ENCODE assay signal across 10 mouse cellular contexts in genomic region chr11:116695194-116695880, GRCm38 (mm10). TPM values are rescaled to one million over a fixed set of nuclear protein-coding genes. Genes with fewer than 3 reads are reported as not detected.
DNase-seq lines count a peak whose midpoint lies in the region; ATAC-seq and TF ChIP-seq lines count a peak whose summit lies in the region.
"Had no signal": no experiment of that assay in that cellular context is flagged by ENCODE, and none has a peak within 500 bp of the region (broad histone marks: within the 10 kb centered on the region; RNA-seq: fewer than 3 reads in every experiment).

No protein-coding gene starts in this region.

- H3K9me3 ChIP-seq in heart, postnatal 0 days (replicated peaks; ENCODE audit: control insufficient read depth, low read length) = no peaks in the 10 kb centered on the region
- no peaks in the 10 kb centered on the region for H3K9me3 ChIP-seq in limb, embryonic 13.5 days
- H3K9me3 ChIP-seq: liver, embryonic 15.5 days had no signal

- H3K4me1 ChIP-seq in heart, postnatal 0 days (ENCODE audit: control insufficient read depth, insufficient read depth) = 0 out of 2 replicates have a peak, but pooled peaks cover 3% of the 10 kb centered on the region
- H3K4me1 ChIP-seq in limb, embryonic 13.5 days = peaks cover 22% of the 10 kb centered on the region

- no peak for ATAC-seq in heart, postnatal 0 days (ENCODE audit: insufficient read depth, low read depth)
- no peak for ATAC-seq in limb, embryonic 13.5 days (ENCODE audit: low FRiP score, low read depth)

- H3K27ac ChIP-seq in heart, postnatal 0 days (ENCODE audit: low read depth) = no peak overlapping the region
- no peak overlapping the region for H3K27ac ChIP-seq in limb, embryonic 13.5 days
- H3K27ac ChIP-seq: liver, embryonic 15.5 days had no signal

- peak; percentile 47 to 52 for DNase-seq in heart, adult 18-20 months
- no peak for DNase-seq in heart, postnatal 25 days (ENCODE audit: low spot score)
- DNase-seq in Muller cell, postnatal 12 days (ENCODE audit: inconsistent ontology term) = peak; percentile 37
- no peak for DNase-seq in heart, postnatal 0 days (ENCODE audit: low spot score)
- DNase-seq in layer of hippocampus, adult 11-12 months (ENCODE audit: low spot score) = no peak
- no peak for DNase-seq in layer of hippocampus, postnatal 14 days (ENCODE audit: low spot score in 2 of 2)
- DNase-seq in spleen, adult 12 weeks (ENCODE audit: low spot score) = no peak
- DNase-seq: cerebellum, adult 11 months had no signal

- intact Hi-C loops in heart, postnatal 25 days (cut with DNase I) = loop anchor here (5.0 kb wide), 1 partner anchor 102 kb away; no protein-coding TSS in a partner anchor

- no peak for TF ChIP-seq EP300 in heart, postnatal 0 days (IDR thresholded peaks at IDR 0.05; ENCODE audit: low read depth)

- 30% methylated on average over 23 of the region's 23 CpGs for WGBS in heart, postnatal 0 days
- 32% methylated on average over 23 of the region's 23 CpGs for WGBS in limb, embryonic 13.5 days

- 0 out of 2 replicates have a peak overlapping the region, but pooled peaks have one; percentile 86 for H3K4me2 ChIP-seq in heart, postnatal 0 days (ENCODE audit: low read depth, low read length)
- peak overlapping the region; percentile 93 for H3K4me2 ChIP-seq in limb, embryonic 13.5 days (replicated peaks)

- no peak overlapping the region for H3K9ac ChIP-seq in heart, postnatal 0 days (replicated peaks; ENCODE audit: low read depth, low read length)
- H3K9ac ChIP-seq in limb, embryonic 13.5 days = peak overlapping the region; percentile 72; the same call in 1 of the 2 replicates
- H3K9ac ChIP-seq: liver, embryonic 15.5 days had no signal

- no peaks in the 10 kb centered on the region for H3K36me3 ChIP-seq in heart, postnatal 0 days (replicated peaks; ENCODE audit: control insufficient read depth, insufficient read depth, low read length)
- H3K36me3 ChIP-seq in limb, embryonic 13.5 days = no peaks in the 10 kb centered on the region
- H3K36me3 ChIP-seq: liver, embryonic 15.5 days had no signal

- no peak for TF ChIP-seq CTCF in heart, postnatal 0 days (IDR thresholded peaks at IDR 0.05; ENCODE audit: low read depth)

- peak overlapping the region; percentile 57; the same call in 1 of the 2 replicates for H3K4me3 ChIP-seq in heart, postnatal 0 days (ENCODE audit: low read depth, low read length)
- H3K4me3 ChIP-seq in limb, embryonic 13.5 days = no peak overlapping the region

- H3K27me3 ChIP-seq in heart, postnatal 0 days (ENCODE audit: control insufficient read depth, insufficient read depth, low read length) = peaks cover 32% of the 10 kb centered on the region
- peaks cover 34% of the 10 kb centered on the region for H3K27me3 ChIP-seq in limb, embryonic 13.5 days

RNA-seq across cellular contexts. Expression of gene Cygb, which starts 41.2 kb away (rescaled TPM):
- 10 to 100 TPM; 31.5 to 38.5 TPM for total RNA-seq in heart, adult 18-20 months (2021)
- 10 to 100 TPM; 34.8 to 49.8 TPM for total RNA-seq in heart, postnatal 25 days (2021)
- total RNA-seq in heart, postnatal 0 days (2014; rRNA removed; ENCODE audit: low replicate concordance) = 11.4 and 38.8 TPM in 2 replicates
- 21.1 and 21.6 TPM in 2 replicates for polyA plus RNA-seq in heart, postnatal 0 days (2015; fragmentation: Nextera tagmentation; extraction: Ambion mirVana)
- polyA plus RNA-seq in limb, embryonic 13.5 days (2015; fragmentation: Nextera tagmentation; extraction: Ambion mirVana) = 6.0 and 7.2 TPM in 2 replicates
- total RNA-seq in layer of hippocampus, postnatal 14 days (2021) = 10 to 100 TPM; 48.9 to 52.1 TPM

RNA-seq across cellular contexts. Expression of gene Prcd, which starts 42.0 kb away (rescaled TPM):
- 1 to 10 TPM in 1 of 2 experiments, under 1 TPM in 1; 0.62 to 1.6 TPM for total RNA-seq in heart, adult 18-20 months (2021)
- total RNA-seq in heart, postnatal 25 days (2021) = 1 to 10 TPM; 1.0 to 1.6 TPM
- not detected in 2 replicates for total RNA-seq in heart, postnatal 0 days (2014; rRNA removed; ENCODE audit: low replicate concordance)
- polyA plus RNA-seq in heart, postnatal 0 days (2015; fragmentation: Nextera tagmentation; extraction: Ambion mirVana) = 2.5 and 2.6 TPM in 2 replicates
- polyA plus RNA-seq in limb, embryonic 13.5 days (2015; fragmentation: Nextera tagmentation; extraction: Ambion mirVana) = 0.56 and 0.83 TPM in 2 replicates
- total RNA-seq in layer of hippocampus, postnatal 14 days (2021) = 1 to 10 TPM; 4.6 to 5.0 TPM

Comparison
In these comparisons a context has a peak if more than half of its experiments do, and no peak if none do; other contexts are left out.
1. DNase-seq: peak in heart, adult 18-20 months (2 of 2) and Muller cell, postnatal 12 days (single experiment); none in heart, postnatal 25 days (single experiment), heart, postnatal 0 days (single experiment), layer of hippocampus, adult 11-12 months (single experiment), layer of hippocampus, postnatal 14 days (0 of 2) and spleen, adult 12 weeks (single experiment).